Mouse (Mus musculus) T-helper 17 cell (primary cell): ENCODE data around the gene Pard3.
"Not testable (repeated sequence)": the region's sequence is repeated elsewhere in the genome, so short reads cannot be mapped to it uniquely, and the experiment has no call there.

Experiments
- in situ Hi-C, 2 experiments: fragments of 300-600 bp; cut with MboI, MseI; formaldehyde crosslinking; loops; 1 replicate in 1 of 2; 2 replicates in 1 of 2; pipeline ENCODE4 v1.15.1; 2025; ENCODE audit warnings: high pct_unique_total_duplicates in 2 of 2

The Pard3 gene

DNA sequence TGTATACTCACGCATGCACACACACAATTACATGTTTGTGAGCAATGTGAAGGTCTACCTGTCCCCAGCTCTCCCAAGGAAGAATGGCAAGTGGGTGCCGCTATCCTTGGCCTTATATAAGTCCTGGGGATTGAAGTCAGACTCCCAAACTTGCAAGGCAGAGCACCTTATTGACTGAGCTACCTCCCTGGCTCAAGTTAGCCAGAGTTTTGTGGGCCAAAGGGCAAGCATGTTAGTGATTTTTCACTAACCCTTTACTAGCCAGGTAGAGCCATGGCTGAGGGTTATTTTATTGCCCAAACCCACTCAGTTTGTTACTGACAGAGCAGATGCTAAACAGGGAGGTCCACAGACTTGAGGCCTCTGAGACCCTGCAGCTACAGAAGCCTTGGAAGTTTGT, 73.1 kb downstream of the Pard3 start:
- in situ Hi-C loops, result loop anchor here in 1 of 2 experiments (5.0 kb wide), 1 partner anchor 149 kb away; no protein-coding TSS in a partner anchor

DNA sequence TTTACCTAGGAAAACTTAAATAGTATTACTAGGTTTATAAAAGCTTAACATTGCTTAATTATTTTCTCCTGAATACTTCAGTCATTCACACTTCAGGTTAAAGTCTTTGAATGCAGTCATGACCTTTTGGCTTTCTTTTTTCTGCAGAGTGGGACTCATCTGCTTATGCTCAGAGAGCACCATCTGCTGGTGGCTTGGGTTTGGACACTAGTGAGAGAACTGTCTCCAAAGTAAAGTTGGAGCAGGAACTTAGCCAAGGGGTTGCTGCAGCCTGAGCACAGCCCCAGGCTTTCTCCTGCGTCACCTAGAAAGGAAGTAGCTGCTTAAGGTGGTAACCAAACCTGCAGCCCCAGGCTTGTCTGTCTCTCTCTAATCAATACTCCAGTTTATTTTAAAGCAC, 75.5 kb downstream of the Pard3 start:
- in situ Hi-C loops, result loop anchor here in 1 of 2 experiments (5.0 kb wide), 1 partner anchor 152 kb away; no protein-coding TSS in a partner anchor

DNA sequence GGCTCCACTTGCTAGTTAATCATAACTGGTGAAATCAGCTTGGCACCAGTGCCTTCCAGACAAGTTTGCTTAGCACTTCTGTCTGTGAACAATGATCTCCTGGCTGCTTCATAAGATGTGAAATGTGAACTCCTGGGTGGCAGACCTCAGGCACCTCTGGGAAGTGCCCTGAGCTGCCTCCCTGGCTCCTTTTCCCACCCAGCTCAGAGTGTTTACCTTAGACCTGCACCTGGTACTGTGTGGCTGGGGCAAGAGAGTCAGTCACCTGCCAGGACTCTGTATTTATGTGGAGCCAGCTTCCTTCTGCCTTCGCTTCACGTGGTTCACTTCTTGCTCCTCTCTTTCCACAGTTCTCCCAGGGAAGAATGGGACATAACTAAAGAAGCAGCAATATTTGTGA, 77.3 kb downstream of the Pard3 start:
- in situ Hi-C loops, result no loop called here

DNA sequence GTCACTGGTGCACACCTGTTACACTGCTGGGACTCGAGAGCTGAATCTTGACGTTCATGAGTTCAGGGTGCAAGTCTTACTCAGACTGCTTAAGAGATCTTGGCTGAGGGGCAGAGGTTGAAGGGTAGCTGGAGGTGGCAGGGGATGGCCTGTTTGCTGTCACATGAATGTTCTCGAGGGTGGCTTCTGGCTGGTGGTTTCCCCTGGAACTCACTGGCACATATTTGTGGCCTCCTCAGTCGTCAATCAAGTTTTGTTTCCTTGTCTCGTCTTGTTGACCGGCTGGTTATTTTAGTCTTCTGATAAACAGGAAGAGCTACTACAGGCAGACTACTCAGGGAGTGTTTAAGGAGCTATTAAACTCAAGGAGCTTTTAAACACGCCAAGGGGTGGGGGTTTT, 79.9 kb downstream of the Pard3 start:
- in situ Hi-C loops, result no loop called here

DNA sequence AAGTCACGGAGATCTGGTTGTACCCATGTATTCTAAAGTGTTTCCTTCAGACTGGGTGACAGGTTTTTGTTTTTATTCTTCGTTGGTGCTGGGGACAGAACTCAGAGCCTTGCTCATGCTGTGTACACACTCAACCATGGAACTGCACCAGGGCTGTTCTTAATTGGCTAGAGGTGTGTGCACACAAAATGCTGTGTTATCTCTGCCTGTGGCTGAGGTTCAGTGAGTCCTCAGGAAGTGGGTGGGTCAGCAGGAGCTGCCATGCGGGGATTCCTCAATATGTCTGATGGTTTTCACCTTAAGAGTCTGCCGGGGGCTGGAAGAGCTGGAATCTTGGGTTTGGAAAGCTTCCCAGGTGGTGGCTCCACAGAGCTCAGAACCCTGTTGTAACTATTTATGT, 80.9 kb downstream of the Pard3 start:
- in situ Hi-C loops, result no loop called here

DNA sequence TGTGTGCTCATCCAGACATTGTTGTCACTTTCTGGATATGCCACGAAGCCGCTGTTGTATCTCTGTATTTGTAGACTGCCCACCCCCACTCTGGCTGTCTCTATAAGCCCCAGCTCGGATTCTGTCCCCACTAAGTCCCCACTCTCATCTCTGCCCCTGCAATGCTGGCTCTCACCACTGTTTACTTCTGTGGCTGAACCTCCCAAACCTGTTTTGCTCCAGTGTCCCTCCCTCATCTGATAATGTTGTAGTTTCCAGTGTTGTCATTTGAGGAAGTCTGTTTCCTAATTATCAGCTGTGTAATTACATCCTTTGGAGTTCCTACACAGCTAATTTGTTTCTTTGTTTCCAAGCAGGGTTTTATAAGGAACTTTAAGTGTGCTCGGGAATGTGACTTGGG, 81.4 kb downstream of the Pard3 start:
- in situ Hi-C loops, result no loop called here

DNA sequence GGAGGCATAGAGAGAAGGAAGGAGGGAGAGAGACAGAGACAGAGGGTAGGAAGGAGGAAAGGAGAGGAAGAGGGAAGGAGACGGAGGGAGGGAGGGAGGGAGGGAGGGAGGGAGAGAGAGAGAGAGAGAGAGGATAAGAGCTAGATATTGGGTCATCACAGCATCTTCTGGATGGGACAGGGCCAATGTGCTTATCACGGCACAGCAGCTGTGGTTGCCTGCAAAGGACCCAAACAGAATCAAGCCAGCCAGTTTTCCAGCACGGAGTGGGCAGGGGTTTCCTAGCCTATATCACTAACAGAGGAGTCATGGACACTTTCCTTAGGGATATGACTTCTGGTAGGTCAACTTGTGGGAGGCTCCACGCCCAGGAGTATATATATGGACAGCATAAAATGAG, 82.4 kb downstream of the Pard3 start:
- in situ Hi-C loops, result no loop called here

DNA sequence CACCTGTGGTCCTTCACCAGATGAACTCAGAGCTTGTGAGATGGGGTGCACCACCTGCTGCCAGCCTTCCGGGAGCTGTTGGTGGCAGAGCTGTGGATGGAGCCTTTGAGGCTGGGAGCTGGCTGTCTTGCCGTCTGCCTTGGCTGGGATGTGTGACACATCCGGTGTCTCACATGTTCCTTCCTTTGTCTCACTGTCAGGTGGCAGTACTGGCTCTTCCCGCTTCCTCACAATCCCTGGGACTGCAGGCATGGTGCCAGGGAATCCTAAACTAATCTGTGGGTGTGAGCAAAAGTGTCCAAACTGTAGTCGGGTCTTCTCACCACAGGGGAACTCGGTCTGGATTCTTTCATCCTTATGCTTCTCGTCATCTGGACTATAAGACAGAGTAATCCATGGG, 85.1 kb downstream of the Pard3 start:
- in situ Hi-C loops, result no loop called here

DNA sequence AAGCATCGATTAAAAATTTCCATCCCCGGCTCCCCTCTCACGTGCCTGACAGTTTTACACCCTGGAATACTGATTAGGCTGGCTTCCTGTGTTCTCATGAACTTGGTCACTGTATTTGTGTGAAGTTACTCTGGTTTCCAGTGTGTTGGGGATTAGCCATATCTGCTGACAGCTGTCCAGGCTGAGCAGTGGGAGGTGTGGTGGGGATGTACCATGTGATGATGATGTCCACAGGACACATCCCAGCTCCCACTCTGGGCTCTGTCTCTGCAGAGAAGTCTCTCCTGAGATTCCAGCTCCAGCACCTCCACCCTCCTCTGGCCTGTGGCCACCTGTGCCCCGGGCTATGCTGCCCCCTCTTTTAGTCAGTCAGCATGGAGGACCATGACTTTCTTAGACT, 87.0 kb downstream of the Pard3 start:
- in situ Hi-C loops, result no loop called here

DNA sequence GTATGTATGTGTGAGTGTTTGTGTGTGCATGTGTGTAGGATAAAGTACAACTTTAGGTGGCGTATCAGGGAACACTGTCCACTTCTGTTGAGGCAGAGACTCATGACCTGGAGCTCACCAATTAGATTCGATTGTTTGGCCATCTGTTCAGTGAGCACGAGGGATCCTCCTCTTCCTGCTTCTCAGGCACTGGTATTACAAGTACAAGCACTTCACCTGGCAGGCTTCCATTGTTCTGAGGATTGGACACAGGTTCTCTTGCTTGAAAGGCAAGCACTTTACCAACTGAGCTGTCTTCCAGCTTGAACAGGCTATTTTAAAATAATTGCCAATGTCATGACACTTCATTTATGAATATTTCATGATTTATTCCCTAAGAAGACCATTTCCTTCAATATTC, 88.0 kb downstream of the Pard3 start:
- in situ Hi-C loops, result no loop called here

DNA sequence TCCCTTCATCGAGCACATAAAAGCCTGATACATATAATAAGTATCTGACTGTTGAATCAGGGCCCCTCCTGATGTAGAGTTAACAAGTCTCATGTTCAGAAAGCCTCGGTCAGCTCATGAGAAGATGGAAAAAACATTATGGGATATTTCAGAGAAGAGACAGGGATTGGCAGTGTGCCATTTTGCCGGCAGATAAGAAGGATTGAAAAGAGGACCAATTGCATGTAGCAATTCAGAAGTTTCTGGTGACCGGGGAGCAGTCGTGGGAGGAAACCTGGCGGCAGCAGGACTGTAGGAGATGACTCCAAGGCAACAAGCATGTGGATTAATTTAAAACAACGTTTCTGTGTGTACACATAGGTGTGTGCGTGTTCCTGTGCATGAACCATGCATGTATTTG, 93.4 kb downstream of the Pard3 start:
- in situ Hi-C loops, result no loop called here

DNA sequence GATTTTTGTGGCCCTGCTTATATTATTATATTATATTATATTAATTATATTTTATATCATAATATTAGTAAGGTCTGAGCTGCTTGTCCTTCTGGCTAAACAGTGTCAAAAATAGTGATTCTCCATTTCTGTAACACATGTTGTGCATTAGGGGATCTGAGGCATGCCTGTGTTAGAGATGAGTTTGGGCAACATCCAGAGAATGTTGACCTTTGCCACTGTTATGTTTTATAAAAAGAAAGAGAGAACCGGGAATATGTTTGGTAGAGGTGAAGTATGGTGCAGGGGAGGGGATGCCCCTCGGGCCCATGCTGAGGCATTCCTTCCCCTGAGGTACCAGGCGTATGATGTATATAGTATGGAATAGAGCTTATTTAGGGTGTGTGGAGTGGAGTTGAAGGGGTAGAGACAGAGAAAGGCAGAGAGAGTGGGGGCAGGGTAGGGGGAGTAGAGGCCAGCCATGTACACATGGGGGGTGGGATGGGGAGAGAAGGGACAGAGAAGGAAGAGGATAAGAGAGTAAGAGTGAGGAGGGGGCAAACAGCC, 95.8 kb downstream of the Pard3 start:
- in situ Hi-C loops, result no loop called here

DNA sequence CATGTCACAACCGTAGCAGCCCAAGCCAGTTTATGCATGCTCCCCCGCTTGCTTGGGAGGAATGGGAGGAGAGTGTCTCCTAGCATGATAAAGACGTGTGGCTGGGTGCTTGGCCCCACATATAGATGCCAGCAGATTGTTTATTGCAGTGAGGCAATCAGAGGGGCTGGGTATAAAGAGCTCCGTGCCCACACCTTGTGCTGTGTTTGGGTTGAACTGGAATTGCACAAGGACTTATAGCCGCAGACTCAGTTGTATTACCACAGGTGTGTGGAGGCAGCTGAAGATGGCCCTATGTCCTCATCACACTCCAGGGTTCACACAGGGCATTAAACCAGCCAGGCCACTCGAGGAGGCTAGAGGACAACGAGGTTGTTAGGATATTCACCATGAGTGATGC, 98.2 kb downstream of the Pard3 start:
- in situ Hi-C loops, result no loop called here

DNA sequence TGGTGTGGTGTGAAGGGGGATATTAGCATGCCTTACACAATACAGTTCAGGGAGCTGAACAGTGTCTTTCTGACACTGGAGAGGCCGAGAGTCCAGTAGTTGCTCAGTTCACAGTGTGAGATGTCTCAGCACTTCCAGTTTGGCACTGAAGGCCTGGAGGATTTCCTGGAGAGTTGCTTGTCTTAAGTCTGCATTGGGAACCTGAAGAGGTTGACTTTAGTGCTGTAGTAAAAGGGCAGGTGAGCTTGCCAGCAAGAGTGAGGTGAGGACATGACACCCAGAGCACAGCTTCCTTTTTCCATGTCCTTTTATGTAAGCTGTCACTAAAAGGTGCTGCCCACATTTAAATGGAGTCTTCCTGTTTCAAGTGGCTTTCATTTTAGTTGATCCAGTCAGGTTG, 99.1 kb downstream of the Pard3 start:
- in situ Hi-C loops, result no loop called here

DNA sequence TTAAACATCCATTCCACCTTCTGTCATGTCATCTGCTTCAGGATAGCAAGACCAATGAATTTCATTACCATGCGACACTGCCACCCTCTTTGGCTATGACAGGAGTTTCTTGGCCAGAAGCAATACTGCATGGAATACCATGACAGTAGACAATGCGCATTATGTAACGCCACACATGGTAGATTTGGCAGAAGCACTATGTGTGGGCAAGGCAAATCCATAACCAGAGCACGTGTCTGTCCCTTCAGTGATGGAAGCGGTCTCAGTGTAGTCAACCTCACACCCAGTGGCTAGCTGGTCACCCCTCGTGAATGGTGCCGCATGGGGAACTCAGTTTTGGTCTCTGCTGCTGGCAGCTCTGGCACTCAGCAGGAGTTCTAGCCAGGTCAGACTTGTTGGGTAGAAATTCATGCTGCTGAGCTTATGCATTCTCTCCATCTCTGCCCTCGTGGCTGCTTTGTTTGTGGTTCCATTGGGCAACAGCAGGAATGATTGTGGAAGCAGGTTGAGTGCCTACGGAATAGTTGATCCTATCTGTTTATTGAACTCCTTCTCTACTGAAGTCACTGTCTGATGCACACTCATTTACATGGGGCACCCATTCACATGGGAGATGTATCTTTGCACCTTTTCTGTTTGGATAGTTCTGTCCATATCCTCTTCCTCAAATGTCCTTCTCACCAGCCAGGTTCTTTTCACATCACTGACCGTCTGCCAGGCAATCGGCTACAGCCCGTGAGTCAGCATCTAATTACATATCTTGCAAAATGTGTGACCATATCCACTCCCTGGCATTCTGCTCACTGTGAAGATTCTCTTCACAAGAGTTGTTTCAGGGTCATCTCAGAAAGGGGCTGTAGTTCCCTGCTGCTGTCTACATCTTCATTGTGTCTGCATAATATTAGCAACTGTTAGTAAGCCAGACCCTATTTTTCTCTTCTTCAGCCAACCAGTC, 100.9 kb downstream of the Pard3 start:
- in situ Hi-C loops, result no loop called here

DNA sequence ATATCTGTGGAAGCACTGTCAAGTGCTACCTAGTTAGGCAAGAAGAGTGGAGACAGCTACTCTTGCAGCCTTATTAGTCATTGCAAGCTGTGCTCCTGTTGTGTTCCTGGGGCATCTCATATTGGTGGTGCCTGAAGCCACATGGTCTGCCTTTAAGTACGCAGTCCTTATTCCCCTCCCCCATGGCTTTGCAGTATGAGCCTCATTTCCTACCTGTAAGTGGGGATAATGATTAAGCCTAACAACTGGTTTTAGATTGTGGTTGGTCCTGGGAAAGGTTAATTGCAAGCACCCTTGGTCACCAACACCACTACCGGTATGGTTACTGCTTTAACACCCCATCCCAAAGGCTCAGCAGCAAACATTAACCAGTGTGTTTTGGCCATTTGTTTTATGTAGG, 104.8 kb downstream of the Pard3 start:
- in situ Hi-C loops, result no loop called here

DNA sequence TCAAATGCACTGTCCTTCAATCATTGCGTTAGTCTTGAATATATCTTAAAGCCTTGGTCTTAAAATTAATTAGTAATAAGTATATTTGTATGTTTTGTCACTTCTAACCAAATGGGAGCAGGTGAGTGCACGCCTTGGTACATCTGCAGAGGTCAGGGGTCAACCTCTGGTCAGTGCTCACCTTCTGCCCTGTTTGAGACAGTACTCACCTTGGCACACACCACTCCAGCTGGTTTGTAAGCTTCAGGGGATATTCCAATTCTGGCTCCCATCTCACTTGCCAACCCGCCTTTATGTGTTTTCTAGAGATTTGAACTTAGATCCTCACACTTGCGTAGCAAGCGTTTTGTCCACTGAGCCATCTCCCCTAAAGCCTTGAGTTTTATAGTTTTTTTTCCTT, 105.7 kb downstream of the Pard3 start:
- in situ Hi-C loops, result no loop called here

DNA sequence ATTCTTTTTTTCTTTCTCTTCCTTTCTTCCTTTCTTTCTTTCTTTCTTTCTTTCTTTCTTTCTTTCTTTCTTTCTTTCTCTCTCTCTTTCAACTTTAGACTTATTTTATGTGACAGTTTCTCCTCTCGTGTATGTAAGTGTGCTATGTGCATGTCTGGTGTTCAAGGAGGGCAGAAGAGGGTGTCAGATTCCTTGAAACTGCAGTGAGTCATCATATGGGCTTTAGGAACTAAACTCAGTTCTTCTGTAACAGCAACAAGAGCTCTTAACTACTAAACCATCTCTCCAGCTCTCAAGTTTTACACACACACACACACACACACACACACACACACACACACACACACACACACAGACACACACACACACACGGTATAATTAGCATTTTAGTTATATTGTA, 106.7 kb downstream of the Pard3 start:
- in situ Hi-C loops, result not testable (repeated sequence)

DNA sequence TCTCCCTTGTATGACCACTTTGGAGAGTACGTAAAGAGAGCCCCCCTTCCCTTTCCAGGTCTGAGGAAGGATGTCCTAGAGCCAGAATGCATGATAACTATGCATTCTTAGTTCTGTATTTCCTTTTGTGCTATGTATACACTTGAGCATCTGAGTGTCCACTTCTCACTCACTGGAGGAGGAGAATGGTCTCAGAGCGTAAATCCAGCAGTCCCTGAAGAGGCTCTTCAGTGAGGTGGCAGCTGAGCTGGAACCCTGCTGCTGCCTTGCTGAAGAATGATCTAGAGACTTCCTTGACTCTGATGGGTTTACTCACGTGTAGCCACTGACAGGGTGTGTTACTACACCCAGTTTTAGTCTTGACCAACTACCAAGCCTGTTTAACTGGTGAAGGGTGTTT, 107.2 kb downstream of the Pard3 start:
- in situ Hi-C loops, result no loop called here

DNA sequence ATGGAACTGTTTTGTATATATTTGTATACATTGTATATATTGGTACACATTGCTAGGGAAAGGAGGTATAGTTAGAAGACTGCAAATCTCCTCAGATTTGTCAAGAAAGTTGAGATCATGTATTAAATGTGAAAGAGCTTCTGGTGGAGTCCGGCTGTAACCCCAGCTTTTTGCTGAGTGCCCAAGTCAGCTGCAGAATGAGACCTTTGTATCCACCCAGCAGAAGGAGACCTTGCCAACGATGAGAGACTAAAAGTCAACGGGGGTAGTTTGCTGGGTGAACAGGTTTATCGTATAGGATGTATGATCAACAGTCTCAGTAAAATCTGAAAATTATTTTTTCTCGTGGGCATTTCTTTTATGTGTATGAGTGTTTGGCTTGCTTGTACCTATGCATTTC, 109.8 kb downstream of the Pard3 start:
- in situ Hi-C loops, result no loop called here

DNA sequence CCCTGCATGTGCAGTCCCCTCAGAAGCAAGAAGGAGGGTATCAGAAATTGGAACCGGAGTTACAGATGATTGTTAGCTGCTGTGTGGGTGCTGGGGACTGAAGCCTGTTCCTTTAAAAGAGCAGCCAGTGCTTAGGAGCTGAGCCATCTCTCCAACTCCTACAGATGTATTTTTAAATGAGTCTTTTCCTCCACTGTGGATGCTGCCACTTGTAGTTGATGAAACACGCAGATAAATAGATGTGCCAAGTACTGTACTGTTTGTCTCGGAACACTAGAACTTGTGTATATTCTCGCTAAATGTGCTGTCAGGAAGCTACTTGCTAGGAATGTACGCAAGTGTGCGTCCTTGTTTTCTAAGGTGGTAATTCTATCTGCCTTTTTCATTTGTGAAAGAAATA, 110.7 kb downstream of the Pard3 start:
- in situ Hi-C loops, result no loop called here

DNA sequence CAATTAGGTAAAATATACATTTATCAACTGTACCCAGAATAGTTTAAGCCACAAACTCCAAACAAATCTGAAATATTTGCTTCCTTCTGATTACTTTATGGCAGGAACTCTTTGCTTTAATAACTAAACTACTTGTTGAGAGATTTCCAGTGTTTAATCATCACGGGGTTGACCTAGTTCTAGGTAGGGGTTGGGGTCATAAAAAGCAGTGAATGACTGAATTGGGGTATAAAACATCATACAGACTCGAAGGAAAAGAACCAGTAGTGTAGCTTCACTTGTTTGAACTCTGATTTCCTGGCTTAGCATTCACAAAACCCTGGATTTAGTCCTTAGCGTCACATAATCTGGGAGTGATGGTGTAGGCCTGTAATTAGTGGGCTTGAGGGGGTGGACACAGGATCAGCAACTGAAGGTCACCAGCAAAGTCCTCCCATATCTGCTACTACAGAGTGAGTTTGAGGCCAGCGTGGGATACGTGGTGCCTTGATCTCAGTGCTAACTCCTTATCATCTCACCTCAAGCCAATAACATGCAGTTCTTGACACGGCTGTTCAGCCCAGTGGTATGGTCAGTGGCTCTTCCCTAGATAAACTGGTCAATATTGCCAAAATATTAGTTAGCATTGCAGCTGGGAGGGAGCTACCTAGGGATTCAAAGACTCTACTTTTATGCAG, 111.6 kb downstream of the Pard3 start:
- in situ Hi-C loops, result loop anchor here (5.0 kb wide), 1 partner anchor 188 kb away; no protein-coding TSS in a partner anchor

DNA sequence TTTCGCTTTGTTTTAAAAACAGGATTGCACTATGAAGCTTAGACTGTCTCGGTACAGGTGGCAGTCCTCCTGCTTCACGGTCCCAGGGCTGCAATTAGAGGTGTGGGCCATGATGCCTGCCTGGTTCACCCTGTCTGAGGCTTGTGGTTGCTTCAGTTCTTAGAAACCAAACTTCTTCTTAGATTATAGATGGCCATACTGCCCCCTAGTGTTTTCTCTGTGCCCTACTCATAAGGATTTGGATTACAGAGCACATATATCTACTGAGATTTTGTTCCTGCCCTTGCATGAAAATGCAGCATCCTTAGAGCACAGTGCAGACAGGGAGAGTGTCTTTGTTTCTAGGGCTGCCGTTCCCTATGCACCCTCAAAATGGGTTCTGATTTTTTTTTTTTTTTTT, 114.9 kb downstream of the Pard3 start:
- in situ Hi-C loops, result loop anchor here (5.0 kb wide), 1 partner anchor 191 kb away; no protein-coding TSS in a partner anchor
